Mouse (Mus musculus) CH12.LX (cell line): Measurements from ENCODE around the gene Sf3a1.

Experiments
- CTCF ChIP-seq, 2 experiments: IDR thresholded peaks in 1 of 2; conservative IDR thresholded peaks in 1 of 2; 2 replicates each; pipeline ENCODE4 v1.5.1; 2011 to 2012; ENCODE audit warnings: low read depth in 2 of 2, low read length in 2 of 2, improper control_type of control experiment in 1 of 2, inconsistent platforms in 1 of 2, mild to moderate bottlenecking in 1 of 2, moderate library complexity in 1 of 2
- ETS1 ChIP-seq: conservative IDR thresholded peaks from 2 replicates; pipeline ENCODE4 v1.6.1; 2012; ENCODE audit warnings: low read depth, mild to moderate bottlenecking, inconsistent platforms, low read length, improper control_type of control experiment, moderate library complexity
- IRF4 ChIP-seq: IDR thresholded peaks from 2 replicates; pipeline ENCODE4 v1.6.1; 2014; ENCODE audit warnings: low read depth, mild to moderate bottlenecking, inconsistent platforms, low read length, improper control_type of control experiment
- USF1 ChIP-seq: IDR thresholded peaks from 2 replicates; pipeline ENCODE4 v1.6.1; 2014; ENCODE audit warnings: low read depth, mild to moderate bottlenecking, inconsistent platforms, low read length, improper control_type of control experiment

DNA sequence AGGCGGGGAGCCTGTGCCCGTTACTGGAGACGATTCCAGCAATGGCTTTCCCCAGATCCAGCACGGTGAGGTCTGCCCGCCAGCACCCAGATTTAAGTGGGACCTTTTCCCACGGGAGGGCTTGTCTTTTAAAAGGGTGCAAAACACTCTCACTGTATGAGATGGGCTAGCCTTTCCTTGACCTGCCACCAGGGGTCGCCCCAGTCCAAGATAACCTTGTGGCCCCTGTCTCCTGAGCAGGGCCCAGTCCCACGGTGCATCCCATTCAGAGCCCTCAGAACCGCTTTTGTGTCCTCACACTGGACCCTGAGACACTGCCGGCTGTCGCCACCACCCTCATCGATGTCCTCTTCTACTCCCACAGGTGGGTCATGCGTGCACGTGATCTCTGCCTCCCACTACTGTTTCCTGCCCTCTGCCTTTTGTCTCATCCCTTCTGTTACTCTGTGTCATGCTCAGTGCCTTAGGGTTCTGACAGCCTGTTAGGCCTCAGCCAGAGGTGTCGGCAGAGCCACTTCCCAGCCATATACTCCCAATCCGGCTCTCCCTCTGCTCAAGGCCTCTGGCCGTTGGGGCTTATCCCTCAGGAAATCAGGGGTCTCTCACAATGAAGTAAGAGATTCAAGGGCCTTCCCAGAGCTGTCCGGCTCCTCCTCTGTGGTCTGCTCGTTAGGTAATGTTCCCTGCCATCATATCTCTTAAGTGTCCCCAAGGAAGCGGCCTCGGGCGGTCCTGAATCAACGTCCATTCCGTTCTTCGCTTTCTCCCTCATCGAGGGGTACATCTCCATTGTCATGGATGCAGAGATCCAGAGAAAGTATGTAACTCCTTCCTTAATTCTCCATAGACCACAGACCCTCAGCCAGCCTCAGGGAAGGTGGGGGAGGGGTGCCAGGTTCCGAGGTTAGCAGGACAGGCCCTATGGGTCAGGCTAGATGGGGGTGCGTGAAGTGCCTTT is 60.6 kb downstream of the Sf3a1 start:
- TF ChIP-seq ETS1 (no peak), USF1 (no peak), IRF4 (no peak), CTCF (conservative IDR thresholded peaks at IDR 0.05 in 1 of 2, IDR thresholded peaks at IDR 0.05 in 1 of 2; ENCODE audit: low read depth in 2 of 2, low read length in 2 of 2) (peak; percentile 93 to 99)
